In the genomic region with DNA sequence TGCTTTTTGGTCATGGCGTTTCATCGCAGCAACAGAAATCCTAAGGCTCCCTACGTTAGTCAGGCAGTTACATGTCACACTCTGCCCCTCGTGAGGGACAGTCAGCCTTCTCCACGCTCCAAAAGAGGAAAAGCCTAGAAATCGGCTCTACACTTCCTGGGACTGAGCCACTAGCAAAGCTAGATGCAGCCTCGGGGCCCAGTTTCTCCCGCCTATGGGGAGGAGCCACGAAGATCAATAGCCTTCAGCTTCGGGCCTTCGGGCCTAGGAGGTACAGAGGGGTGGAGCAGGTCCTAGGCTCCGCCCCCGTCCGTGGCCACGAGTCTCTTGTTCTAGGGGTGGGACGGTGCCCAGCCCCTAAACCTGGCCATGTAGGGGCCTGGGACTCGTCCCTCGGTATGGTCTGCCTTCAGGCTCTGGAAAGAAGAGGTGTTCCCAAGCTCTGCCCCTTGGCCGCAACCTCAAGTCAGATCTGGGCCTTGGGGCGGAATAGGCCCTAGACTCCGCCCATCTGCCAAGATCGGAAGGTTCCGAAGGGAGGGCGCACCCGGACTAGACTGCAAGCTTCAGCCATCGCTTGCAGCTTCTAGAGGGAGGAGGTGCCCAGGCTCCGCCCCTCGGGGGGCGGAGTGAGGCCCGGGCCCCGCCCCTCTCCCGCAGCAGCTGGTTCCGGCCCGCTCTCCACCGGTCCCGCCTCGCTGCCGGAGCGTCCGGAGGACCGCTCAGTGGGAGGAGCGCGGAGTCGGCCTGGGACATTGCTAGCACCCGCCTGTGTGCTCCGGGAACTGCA, we compare ENCODE assay signal across 8 mouse cellular contexts. TPM values are rescaled to one million over a fixed set of nuclear protein-coding genes. Genes with fewer than 3 reads are reported as not detected.
DNase-seq lines count a peak whose midpoint lies in the region; ATAC-seq and TF ChIP-seq lines count a peak whose summit lies in the region.

Aco1 (plus strand) TSS at position 339 of the 790 bp plus-strand sequence.

- peak within 1 kb of the TSS; percentile 71 for H3K4me2 ChIP-seq in kidney, embryonic 14.5 days (replicated peaks; ENCODE audit: low read depth, low read length)
- H3K4me2 ChIP-seq in limb, embryonic 15.5 days: peak within 1 kb of the TSS; percentile 71

- DNase-seq in A20 (ENCODE audit: low read depth, low spot score): peak; percentile 99
- peak; percentile 98 for DNase-seq in heart, adult 9 months (ENCODE audit: low spot score in 2 of 2)
- peak; percentile 93 to 94 for DNase-seq in monocyte, adult 2 months (ENCODE audit: low read depth in 1 of 2, low spot score in 2 of 2)
- peak; percentile 94 to 95 for DNase-seq in spleen, postnatal 36 days (ENCODE audit: low spot score in 2 of 2)

- WGBS in kidney, embryonic 14.5 days: under 1% methylated on average over 46 of the region's 46 CpGs
- under 1% methylated on average over 43 of the region's 46 CpGs for WGBS in limb, embryonic 15.5 days

- no peaks in the 10 kb centered on the region for H3K9me3 ChIP-seq in kidney, embryonic 14.5 days (ENCODE audit: control insufficient read depth, low read length)
- H3K9me3 ChIP-seq in limb, embryonic 15.5 days: no peaks in the 10 kb centered on the region

- peak within 1 kb of the TSS; percentile 99 for H3K27ac ChIP-seq in bone marrow macrophage, adult 2 months (ENCODE audit: insufficient read depth, low read depth, low read length)
- peak within 1 kb of the TSS; percentile 92 for H3K27ac ChIP-seq in embryonic fibroblast, embryonic 13.5 days (ENCODE audit: insufficient read depth, low read length)
- H3K27ac ChIP-seq in kidney, embryonic 14.5 days (ENCODE audit: low read depth, low read length): peak within 1 kb of the TSS; percentile 95
- H3K27ac ChIP-seq in limb, embryonic 15.5 days: peak within 1 kb of the TSS; percentile 96

- TF ChIP-seq POLR2A in bone marrow macrophage, adult 2 months (IDR thresholded peaks at IDR 0.05; ENCODE audit: borderline replicate concordance, low read depth, low read length): no peak
- TF ChIP-seq POLR2A in embryonic fibroblast, embryonic 13.5 days (IDR thresholded peaks at IDR 0.05; ENCODE audit: low read depth, low read length): peak; percentile 95

- H3K36me3 ChIP-seq in kidney, embryonic 14.5 days (ENCODE audit: control insufficient read depth, insufficient read depth, low read length): no peaks in the 10 kb centered on the region
- no peaks in the 10 kb centered on the region for H3K36me3 ChIP-seq in limb, embryonic 15.5 days

- H3K9ac ChIP-seq in kidney, embryonic 14.5 days (ENCODE audit: low read depth, low read length): peak within 1 kb of the TSS; percentile 83
- H3K9ac ChIP-seq in limb, embryonic 15.5 days: peak within 1 kb of the TSS; percentile 82

- peak; percentile 97 for ATAC-seq in kidney, embryonic 14.5 days (ENCODE audit: low FRiP score, low TSS enrichment)
- peak; percentile 97 for ATAC-seq in limb, embryonic 15.5 days (ENCODE audit: insufficient number of reproducible peaks, low FRiP score, low TSS enrichment, low read depth)

- H3K27me3 ChIP-seq in kidney, embryonic 14.5 days (ENCODE audit: control insufficient read depth, insufficient read depth, low read length): no peaks in the 10 kb centered on the region
- no peaks in the 10 kb centered on the region for H3K27me3 ChIP-seq in limb, embryonic 15.5 days

- no peak for TF ChIP-seq CTCF in bone marrow macrophage, adult 2 months (IDR thresholded peaks at IDR 0.05; ENCODE audit: low read depth, low read length)
- no peak for TF ChIP-seq CTCF in embryonic fibroblast, embryonic 13.5 days (IDR thresholded peaks at IDR 0.05; ENCODE audit: borderline replicate concordance, insufficient read depth, low read length)

- H3K4me3 ChIP-seq in bone marrow macrophage, adult 2 months (ENCODE audit: insufficient read depth, low read length): peak within 1 kb of the TSS; percentile 87
- peak within 1 kb of the TSS; percentile 97 for H3K4me3 ChIP-seq in embryonic fibroblast, embryonic 13.5 days (ENCODE audit: insufficient read depth, low read length)
- peak within 1 kb of the TSS; percentile 81 for H3K4me3 ChIP-seq in kidney, embryonic 14.5 days (ENCODE audit: low read length)
- H3K4me3 ChIP-seq in limb, embryonic 15.5 days: peak within 1 kb of the TSS; percentile 92

- peaks cover 23% of the 10 kb centered on the region for H3K4me1 ChIP-seq in bone marrow macrophage, adult 2 months (ENCODE audit: control insufficient read depth, insufficient read depth, low read length)
- H3K4me1 ChIP-seq in embryonic fibroblast, embryonic 13.5 days (ENCODE audit: control insufficient read depth, insufficient read depth, low read length): peaks cover 5% of the 10 kb centered on the region
- H3K4me1 ChIP-seq in kidney, embryonic 14.5 days (ENCODE audit: control insufficient read depth, insufficient read depth, low read length): peaks cover 19% of the 10 kb centered on the region
- peaks cover 17% of the 10 kb centered on the region; the same call in 1 of the 2 replicates for H3K4me1 ChIP-seq in limb, embryonic 15.5 days

RNA-seq across cellular contexts. Expression of gene Aco1, which starts in this region (rescaled TPM):
- 22.1 and 28.8 TPM in 2 replicates for polyA plus RNA-seq in bone marrow macrophage, adult 2 months (2012; ENCODE audit: insufficient read depth, insufficient read length, missing spikeins)
- 44.6 and 46.0 TPM in 2 replicates for polyA plus RNA-seq in embryonic fibroblast, embryonic 13.5 days (2011; ENCODE audit: insufficient read length, low read depth, missing spikeins)
- 32.6 and 72.8 TPM in 2 replicates for polyA plus RNA-seq in kidney, embryonic 14.5 days (2014; fragmentation: Nextera tagmentation; extraction: Ambion mirVana)
- polyA plus RNA-seq in limb, embryonic 15.5 days (2015; fragmentation: Nextera tagmentation; extraction: Ambion mirVana): 40.8 and 43.5 TPM in 2 replicates

Comparison
In these comparisons a context has a peak if more than half of its experiments do, and no peak if none do; other contexts are left out.
1. Peak in every context shown above with its lines: DNase-seq, ATAC-seq, H3K4me3 ChIP-seq and H3K27ac ChIP-seq.